Mouse (Mus musculus) hindbrain, embryonic 16.5 days (tissue): ENCODE measurements at regions not wholly inside any gene's neighbourhood (a gene's known extent, or its start where the extent isn't known, plus 50 kb on each side); places are given as distances from the start of the nearest gene placed in this dataset.
A peak's percentile ranks its signal among the peaks of the same experiment; 100 is the strongest.

Experiments used
- ATAC-seq: fragments of 200-750 bp; cut with Nextera tagmentation; 2 replicates; pipeline ENCODE4 v1.8.0; 2017; ENCODE audit warnings: moderate TSS enrichment, moderate library complexity
- H3K27ac ChIP-seq: fragments of 300-500 bp; sonication (generic); 2 replicates; pipeline ENCODE4 v1.5.1; 2014; ENCODE audit warnings: low read depth, mild to moderate bottlenecking, control low read depth, low read length, moderate library complexity
- H3K27me3 ChIP-seq: fragments of 300-500 bp; sonication (generic); replicated peaks from 2 replicates; pipeline ENCODE4 v1.6.1; 2014; ENCODE audit warnings: low read length; ENCODE audit not compliant: control insufficient read depth, insufficient read depth
- H3K36me3 ChIP-seq: fragments of 300-500 bp; sonication (generic); 2 replicates; pipeline ENCODE4 v1.6.1; 2014; ENCODE audit warnings: mild to moderate bottlenecking, low read length, moderate library complexity, mixed read lengths; ENCODE audit not compliant: control insufficient read depth, insufficient read depth
- H3K4me1 ChIP-seq: fragments of 300-500 bp; sonication (generic); 2 replicates; pipeline ENCODE4 v1.6.1; 2014; ENCODE audit warnings: low read depth, low read length; ENCODE audit not compliant: control insufficient read depth, insufficient read depth
- H3K4me2 ChIP-seq: fragments of 300-500 bp; sonication (generic); 2 replicates; pipeline ENCODE4 v1.6.1; 2014; ENCODE audit warnings: mild to moderate bottlenecking, low read length, control low read depth, moderate library complexity
- H3K4me3 ChIP-seq: fragments of 300-500 bp; sonication (generic); 2 replicates; pipeline ENCODE4 v1.5.1; 2014; ENCODE audit warnings: mild to moderate bottlenecking, low read length, control low read depth, moderate library complexity
- H3K9ac ChIP-seq: fragments of 300-500 bp; sonication (generic); 2 replicates; pipeline ENCODE4 v1.6.1; 2014; ENCODE audit warnings: low read depth, mild to moderate bottlenecking, control low read depth, low read length, moderate library complexity
- H3K9me3 ChIP-seq: fragments of 300-500 bp; sonication (generic); 2 replicates; pipeline ENCODE4 v1.6.1; 2014; ENCODE audit warnings: mild to moderate bottlenecking, low read length, moderate library complexity; ENCODE audit not compliant: control insufficient read depth
- WGBS: fragments of 180-500 bp; shearing (Covaris S2); extraction: QIAGEN DNeasy Blood & Tissue Kit; methylation state at CpG from one replicate; pipeline ENCODE4 v1.1.7; 2014; 5-methylcytosine and 5-hydroxymethylcytosine counted together

GRCm38 (mm10) chr1:90277486-90278255 is 73.9 kb downstream of the Ackr3 start:
- Histone ChIP-seq H3K4me3 (no peak overlapping the region), H3K36me3 (no peaks in the 10 kb centered on the region), H3K4me1 (peaks cover 8% of the 10 kb centered on the region), H3K27ac (no peak overlapping the region), H3K4me2 (no peak overlapping the region), H3K9ac (no peak overlapping the region), H3K9me3 (no peaks in the 10 kb centered on the region), H3K27me3 (no peaks in the 10 kb centered on the region)
- ATAC-seq: no peak
- 71% methylated on average over 18 of the region's 18 CpGs for WGBS

- Histone ChIP-seq H3K9me3 (no peaks in the 10 kb centered on the region), H3K4me2 (no peak overlapping the region), H3K27ac (no peak overlapping the region), H3K4me1 (peaks cover 21% of the 10 kb centered on the region), H3K27me3 (no peaks in the 10 kb centered on the region), H3K4me3 (no peak overlapping the region), H3K9ac (no peak overlapping the region), H3K36me3 (no peaks in the 10 kb centered on the region)
- WGBS: 56% methylated on average over 20 of the region's 20 CpGs
- ATAC-seq: peak; percentile 59
These were observed 75.5 kb downstream of the Ackr3 start for GRCm38 (mm10) chr1:90279066-90279839.

DNA sequence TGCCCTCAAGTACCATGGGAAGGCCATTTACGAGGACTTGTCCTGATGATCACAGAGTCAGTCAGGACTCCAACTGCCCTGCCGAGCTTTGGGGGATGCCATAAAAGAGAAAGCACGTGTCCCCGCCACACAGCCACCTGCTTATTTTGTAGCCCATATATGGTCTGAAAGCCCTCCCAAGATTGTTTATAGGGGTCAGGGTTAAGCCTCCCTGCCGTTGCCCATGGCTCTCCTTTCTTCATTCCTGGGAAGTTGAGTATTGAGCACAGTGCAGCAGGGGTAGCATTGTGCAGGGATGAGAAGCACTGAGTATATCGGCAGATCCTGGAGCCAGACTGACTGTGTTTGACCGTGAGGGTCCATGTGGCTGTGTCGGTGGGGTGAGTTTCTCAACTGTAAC is 76.4 kb downstream of the Ackr3 start:
- no peak overlapping the region for H3K4me3 ChIP-seq
- H3K4me1 ChIP-seq: peaks cover 31% of the 10 kb centered on the region
- no peak overlapping the region for H3K27ac ChIP-seq
- H3K9ac ChIP-seq: no peak overlapping the region
- no peak overlapping the region for H3K4me2 ChIP-seq
- H3K27me3 ChIP-seq: no peaks in the 10 kb centered on the region
- ATAC-seq: no peak
- H3K9me3 ChIP-seq: no peaks in the 10 kb centered on the region
- no peaks in the 10 kb centered on the region for H3K36me3 ChIP-seq
- WGBS: 70% methylated on average over 8 of the region's 8 CpGs

DNA sequence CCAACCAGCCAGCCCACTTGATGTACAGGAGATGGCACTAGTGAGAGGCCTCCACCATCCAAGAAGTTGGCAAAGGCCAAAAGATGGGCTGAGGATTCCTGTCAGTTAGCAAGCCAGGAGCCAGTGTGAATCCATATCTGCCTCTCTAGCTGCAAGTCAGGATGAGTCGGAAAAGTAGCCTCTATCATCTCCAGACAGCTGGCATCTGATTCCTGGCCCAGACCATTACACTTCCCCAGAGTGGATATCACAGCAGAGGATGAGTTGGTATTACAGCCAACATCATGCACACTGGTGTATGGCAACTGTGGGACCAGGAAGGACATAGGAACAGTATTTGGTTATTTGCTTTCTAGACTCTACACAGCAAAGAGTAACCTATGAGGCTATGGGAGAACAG is 77.5 kb downstream of the Ackr3 start:
- Histone ChIP-seq H3K27ac (no peak overlapping the region), H3K9me3 (no peaks in the 10 kb centered on the region), H3K4me3 (no peak overlapping the region), H3K27me3 (no peaks in the 10 kb centered on the region), H3K4me1 (peaks cover 34% of the 10 kb centered on the region), H3K36me3 (no peaks in the 10 kb centered on the region), H3K9ac (no peak overlapping the region), H3K4me2 (no peak overlapping the region)
- ATAC-seq: no peak
- 69% methylated on average over 1 of the region's 1 CpGs for WGBS

DNA sequence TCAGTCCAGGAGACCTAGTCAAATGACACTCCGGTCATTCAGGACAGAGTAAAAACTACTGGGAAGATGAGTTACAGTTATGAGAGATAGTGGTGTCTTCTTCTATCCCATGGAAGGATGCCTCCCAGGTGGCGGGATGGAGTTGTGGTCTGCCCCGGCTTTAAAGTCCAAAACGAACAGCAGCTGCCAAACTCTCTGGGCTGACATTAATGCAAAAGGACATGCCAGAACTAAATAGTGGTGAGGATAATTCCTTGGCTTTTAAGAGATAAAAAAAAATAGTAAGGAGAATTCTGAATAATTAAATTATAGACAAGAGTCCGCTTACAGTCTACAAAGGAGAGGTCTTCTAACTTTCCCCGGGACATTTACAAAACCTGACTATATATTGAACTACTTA is 78.2 kb downstream of the Ackr3 start:
- ATAC-seq: no peak
- Histone ChIP-seq H3K4me1 (peaks cover 34% of the 10 kb centered on the region), H3K4me3 (no peak overlapping the region), H3K4me2 (no peak overlapping the region), H3K27me3 (no peaks in the 10 kb centered on the region), H3K27ac (no peak overlapping the region), H3K36me3 (no peaks in the 10 kb centered on the region), H3K9ac (no peak overlapping the region), H3K9me3 (no peaks in the 10 kb centered on the region)
- 90% methylated on average over 6 of the region's 6 CpGs for WGBS

GRCm38 (mm10) chr1:90282367-90282766 is 78.6 kb downstream of the Ackr3 start:
- Histone ChIP-seq H3K4me2 (no peak overlapping the region), H3K4me3 (no peak overlapping the region), H3K9me3 (no peaks in the 10 kb centered on the region), H3K36me3 (no peaks in the 10 kb centered on the region), H3K4me1 (peaks cover 34% of the 10 kb centered on the region), H3K9ac (no peak overlapping the region), H3K27ac (no peak overlapping the region), H3K27me3 (no peaks in the 10 kb centered on the region)
- no peak for ATAC-seq
- WGBS: 83% methylated on average over 8 of the region's 8 CpGs

- H3K27ac ChIP-seq: no peak overlapping the region
- ATAC-seq: no peak
- no peak overlapping the region for H3K4me3 ChIP-seq
- WGBS: 27% methylated on average over 11 of the region's 11 CpGs
- H3K4me2 ChIP-seq: no peak overlapping the region
- H3K9me3 ChIP-seq: no peaks in the 10 kb centered on the region
- H3K9ac ChIP-seq: no peak overlapping the region
- peaks cover 26% of the 10 kb centered on the region for H3K4me1 ChIP-seq
- no peaks in the 10 kb centered on the region for H3K27me3 ChIP-seq
- no peaks in the 10 kb centered on the region for H3K36me3 ChIP-seq
These were observed 79.5 kb downstream of the Ackr3 start for GRCm38 (mm10) chr1:90283176-90283775.

DNA sequence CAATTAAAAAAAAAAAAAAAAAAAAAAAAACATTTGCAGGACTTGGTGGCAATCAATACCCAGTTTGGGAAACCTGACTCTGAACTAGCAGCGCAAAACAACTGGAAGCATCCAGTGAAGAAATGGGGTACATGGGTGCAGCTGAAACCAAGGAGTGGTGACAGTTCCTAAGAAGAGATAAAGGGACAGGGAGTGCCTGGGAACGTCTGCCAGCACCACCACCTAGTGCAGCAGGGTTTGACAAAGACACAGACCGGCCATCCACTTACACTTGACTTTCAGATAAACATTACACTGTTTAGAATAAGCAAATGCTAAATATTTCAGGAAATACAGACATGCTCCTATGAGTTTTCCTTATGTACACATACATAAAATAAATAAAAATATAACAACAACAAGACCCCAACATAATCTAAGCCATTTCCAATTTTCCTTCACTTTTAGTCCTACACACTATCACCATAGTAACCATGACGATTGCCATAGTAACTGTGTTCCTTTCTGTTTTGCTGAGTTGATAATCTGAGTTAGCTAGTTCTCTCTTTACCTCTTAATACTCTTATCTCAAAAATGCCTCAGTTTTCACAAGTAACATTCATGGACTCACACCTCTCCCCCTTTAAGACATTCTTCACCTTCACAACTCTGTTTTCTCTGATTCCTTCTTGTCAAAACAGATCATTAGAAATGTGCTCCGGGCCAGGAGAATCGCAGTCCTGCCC is 80.3 kb downstream of the Ackr3 start:
- ATAC-seq: no peak
- WGBS: 55% methylated on average over 6 of the region's 6 CpGs
- no peaks in the 10 kb centered on the region for H3K27me3 ChIP-seq
- H3K27ac ChIP-seq: peak overlapping the region; percentile 1; the same call in 1 of the 2 replicates
- H3K4me2 ChIP-seq: no peak overlapping the region
- no peaks in the 10 kb centered on the region for H3K36me3 ChIP-seq
- no peak overlapping the region for H3K4me3 ChIP-seq
- no peaks in the 10 kb centered on the region for H3K9me3 ChIP-seq
- H3K4me1 ChIP-seq: peaks cover 26% of the 10 kb centered on the region
- H3K9ac ChIP-seq: no peak overlapping the region

DNA sequence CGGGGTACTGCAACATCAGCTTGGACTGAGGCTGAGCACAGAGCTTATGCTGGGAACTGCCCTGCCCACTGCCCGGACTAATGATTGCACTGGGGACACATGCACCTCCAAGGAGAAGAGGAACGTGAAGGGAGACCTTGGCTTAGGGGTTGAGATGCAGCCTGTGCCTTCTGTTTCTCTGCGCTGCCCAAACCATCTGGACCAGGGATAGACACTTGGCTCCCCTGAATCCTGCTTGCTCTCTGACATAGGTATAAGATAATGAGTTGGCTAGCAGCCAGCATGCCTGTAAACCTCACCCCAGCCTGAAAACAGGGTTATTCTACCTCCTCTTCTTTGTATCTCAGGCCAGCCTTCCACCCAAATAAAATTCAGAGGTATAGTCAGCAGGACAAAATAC is 81.5 kb downstream of the Ackr3 start:
- Histone ChIP-seq H3K9ac (no peak overlapping the region), H3K27ac (peak overlapping the region; percentile 14; the same call in 1 of the 2 replicates), H3K4me3 (no peak overlapping the region), H3K27me3 (no peaks in the 10 kb centered on the region), H3K4me2 (no peak overlapping the region), H3K9me3 (no peaks in the 10 kb centered on the region), H3K36me3 (no peaks in the 10 kb centered on the region), H3K4me1 (peaks cover 34% of the 10 kb centered on the region)
- no peak for ATAC-seq
- 43% methylated on average over 4 of the region's 4 CpGs for WGBS
